Mouse (Mus musculus): Measurements from ENCODE around the gene Dok1. TPM values are rescaled to one million over a fixed set of nuclear protein-coding genes. Genes with fewer than 3 reads are reported as not detected.
A peak's percentile ranks its signal among the peaks of the same experiment; 100 is the strongest.

The Dok1 gene
- polyA plus RNA-seq, 1 experiment from 2014 or later: 4.8 TPM

DNA sequence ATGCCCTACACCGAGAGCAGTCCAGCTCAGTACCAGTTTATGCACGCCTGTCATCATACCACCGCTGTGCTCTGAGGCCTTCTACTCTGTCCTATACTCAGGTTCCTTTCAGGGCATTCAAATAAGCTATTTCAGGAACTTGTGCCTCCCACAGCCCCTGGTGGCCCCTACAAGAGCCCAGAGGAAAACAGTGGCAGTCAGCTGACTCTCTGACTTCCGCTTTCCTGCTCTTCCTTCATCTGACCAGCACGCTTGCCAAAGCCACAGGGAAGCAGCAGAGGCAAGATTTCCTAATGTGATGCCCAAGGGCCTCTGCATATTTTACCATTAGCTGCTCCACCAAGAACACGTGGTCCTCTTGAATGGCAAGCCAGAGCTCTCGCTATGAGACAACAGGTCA, 28.4 kb downstream of the Dok1 start:
- 59% methylated on average over 7 of the region's 7 CpGs for WGBS

GRCm38 (mm10) chr6:83004309-83004708, 29.0 kb downstream of the Dok1 start:
- DNase-seq (ENCODE audit: low spot score) (no peak), ATAC-seq (replicated peaks; ENCODE audit: low FRiP score) (no peak)
- no peaks in the 10 kb centered on the region for H3K9me3 ChIP-seq (ENCODE audit: control insufficient read depth, low read length)
- no peaks in the 10 kb centered on the region for H3K4me1 ChIP-seq (replicated peaks; ENCODE audit: control insufficient read depth, insufficient read depth, low read length)
- H3K4me2 ChIP-seq (ENCODE audit: low read depth, low read length, severe bottlenecking): no peak overlapping the region
- no peak overlapping the region for H3K9ac ChIP-seq (ENCODE audit: low read length)
- WGBS: 87% methylated on average over 2 of the region's 2 CpGs
- no peaks in the 10 kb centered on the region for H3K27me3 ChIP-seq (ENCODE audit: control insufficient read depth, insufficient read depth, low read length)
- H3K36me3 ChIP-seq (ENCODE audit: control insufficient read depth, insufficient read depth, low read length): no peaks in the 10 kb centered on the region
- H3K27ac ChIP-seq (ENCODE audit: low read depth, low read length): no peak overlapping the region
- no peak overlapping the region for H3K4me3 ChIP-seq (ENCODE audit: low read depth, low read length)

More for the DNA sequence above, 28.4 kb downstream of the Dok1 start:
- ATAC-seq (replicated peaks; ENCODE audit: low FRiP score): no peak
- no peak for DNase-seq (ENCODE audit: low spot score)
- Histone ChIP-seq H3K36me3 (ENCODE audit: control insufficient read depth, insufficient read depth, low read length) (no peaks in the 10 kb centered on the region), H3K4me2 (ENCODE audit: low read depth, low read length, severe bottlenecking) (no peak overlapping the region), H3K4me3 (ENCODE audit: low read depth, low read length) (no peak overlapping the region), H3K4me1 (replicated peaks; ENCODE audit: control insufficient read depth, insufficient read depth, low read length) (no peaks in the 10 kb centered on the region), H3K9ac (ENCODE audit: low read length) (no peak overlapping the region), H3K9me3 (ENCODE audit: control insufficient read depth, low read length) (no peaks in the 10 kb centered on the region), H3K27ac (ENCODE audit: low read depth, low read length) (no peak overlapping the region), H3K27me3 (ENCODE audit: control insufficient read depth, insufficient read depth, low read length) (no peaks in the 10 kb centered on the region)

- H3K27ac ChIP-seq (ENCODE audit: low read depth, low read length): no peak overlapping the region
These were observed 29.4 kb downstream of the Dok1 start for GRCm38 (mm10) chr6:83003850-83004249.

DNA sequence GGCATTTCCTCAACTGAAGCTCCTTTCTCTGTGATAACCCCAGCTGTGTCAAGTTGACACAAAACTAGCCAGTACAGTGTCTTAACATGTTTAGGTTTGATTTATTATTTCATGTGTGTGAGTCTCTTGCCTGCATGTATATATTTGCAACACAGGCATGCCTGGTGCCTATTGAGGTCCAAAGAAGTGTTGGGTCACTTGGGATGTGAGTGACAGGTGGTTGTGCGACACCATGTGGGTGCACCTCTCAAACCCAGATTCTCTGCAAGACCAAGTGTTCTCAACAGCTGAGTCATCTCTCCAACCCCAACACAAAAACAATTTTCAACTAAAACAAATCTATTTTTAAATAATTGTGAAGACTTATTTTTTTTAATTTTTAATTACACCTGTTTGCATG, 30.2 kb downstream of the Dok1 start:
- Histone ChIP-seq H3K9me3 (ENCODE audit: control insufficient read depth, low read length) (no peaks in the 10 kb centered on the region), H3K36me3 (ENCODE audit: control insufficient read depth, insufficient read depth, low read length) (no peaks in the 10 kb centered on the region), H3K4me1 (replicated peaks; ENCODE audit: control insufficient read depth, insufficient read depth, low read length) (no peaks in the 10 kb centered on the region), H3K4me3 (ENCODE audit: low read depth, low read length) (no peak overlapping the region), H3K27me3 (ENCODE audit: control insufficient read depth, insufficient read depth, low read length) (no peaks in the 10 kb centered on the region), H3K27ac (ENCODE audit: low read depth, low read length) (no peak overlapping the region), H3K9ac (ENCODE audit: low read length) (no peak overlapping the region), H3K4me2 (ENCODE audit: low read depth, low read length, severe bottlenecking) (no peak overlapping the region)
- no peak for DNase-seq (ENCODE audit: low spot score)
- ATAC-seq (replicated peaks; ENCODE audit: low FRiP score): no peak
- WGBS: 87% methylated on average over 1 of the region's 1 CpGs

More at GRCm38 (mm10) chr6:83003850-83004249, 29.4 kb downstream of the Dok1 start:
- H3K4me3 ChIP-seq (ENCODE audit: low read depth, low read length): no peak overlapping the region
- no peaks in the 10 kb centered on the region for H3K9me3 ChIP-seq (ENCODE audit: control insufficient read depth, low read length)
- no peak overlapping the region for H3K9ac ChIP-seq (ENCODE audit: low read length)
- no peaks in the 10 kb centered on the region for H3K36me3 ChIP-seq (ENCODE audit: control insufficient read depth, insufficient read depth, low read length)
- ATAC-seq (replicated peaks; ENCODE audit: low FRiP score) (no peak), DNase-seq (ENCODE audit: low spot score) (no peak)
- no peak overlapping the region for H3K4me2 ChIP-seq (ENCODE audit: low read depth, low read length, severe bottlenecking)
- H3K27me3 ChIP-seq (ENCODE audit: control insufficient read depth, insufficient read depth, low read length): no peaks in the 10 kb centered on the region
- WGBS: 87% methylated on average over 5 of the region's 5 CpGs
- H3K4me1 ChIP-seq (replicated peaks; ENCODE audit: control insufficient read depth, insufficient read depth, low read length): no peaks in the 10 kb centered on the region

DNA sequence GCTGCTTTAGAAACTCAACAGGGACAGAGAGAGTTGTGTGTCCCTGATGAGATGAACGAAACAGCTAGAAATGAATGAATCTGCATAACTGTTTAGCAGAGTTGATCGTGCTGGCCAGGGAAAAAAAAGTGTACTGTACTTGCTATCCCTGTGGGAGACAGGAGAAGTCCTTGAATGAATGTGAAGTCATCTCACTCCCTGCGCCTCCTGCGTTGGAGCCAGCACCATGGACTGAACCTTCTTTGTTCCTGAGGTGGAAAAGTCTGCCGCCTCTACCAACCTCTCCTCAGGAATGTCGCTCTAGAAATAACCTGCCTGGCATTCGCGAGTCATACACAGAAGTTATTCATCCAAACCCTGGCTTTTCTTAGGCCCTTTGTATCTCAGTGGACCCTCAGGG, 33.3 kb downstream of the Dok1 start:
- Histone ChIP-seq H3K4me3 (ENCODE audit: low read depth, low read length) (no peak overlapping the region), H3K9ac (ENCODE audit: low read length) (no peak overlapping the region), H3K4me1 (replicated peaks; ENCODE audit: control insufficient read depth, insufficient read depth, low read length) (peaks cover 5% of the 10 kb centered on the region; the same call in 1 of the 2 replicates), H3K27me3 (ENCODE audit: control insufficient read depth, insufficient read depth, low read length) (no peaks in the 10 kb centered on the region), H3K9me3 (ENCODE audit: control insufficient read depth, low read length) (no peaks in the 10 kb centered on the region), H3K27ac (ENCODE audit: low read depth, low read length) (no peak overlapping the region), H3K4me2 (ENCODE audit: low read depth, low read length, severe bottlenecking) (no peak overlapping the region), H3K36me3 (ENCODE audit: control insufficient read depth, insufficient read depth, low read length) (no peaks in the 10 kb centered on the region)
- ATAC-seq (replicated peaks; ENCODE audit: low FRiP score) (no peak), DNase-seq (ENCODE audit: low spot score) (no peak)
- 68% methylated on average over 8 of the region's 8 CpGs for WGBS

DNA sequence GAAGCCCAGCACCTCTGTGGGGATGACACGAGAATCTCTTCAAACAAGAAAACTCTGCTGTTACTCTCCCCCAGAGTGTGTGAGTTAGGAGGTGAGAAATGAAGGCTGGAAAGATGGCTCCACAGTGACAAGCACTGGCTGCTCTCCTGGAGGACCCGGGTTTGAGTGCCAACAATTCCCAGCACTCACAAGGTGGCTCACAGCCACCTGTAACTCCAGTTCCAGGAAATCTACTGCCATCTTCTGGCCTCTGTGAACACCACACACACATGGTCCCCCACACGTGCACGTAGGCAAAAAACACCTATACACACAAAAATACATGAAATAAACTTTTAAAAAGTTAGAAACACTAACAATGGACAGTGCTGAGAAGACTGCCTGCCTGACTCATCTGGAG, 34.9 kb downstream of the Dok1 start:
- no peaks in the 10 kb centered on the region for H3K36me3 ChIP-seq (ENCODE audit: control insufficient read depth, insufficient read depth, low read length)

GRCm38 (mm10) chr6:82997511-82998102, 35.7 kb downstream of the Dok1 start:
- H3K27me3 ChIP-seq (ENCODE audit: control insufficient read depth, insufficient read depth, low read length): no peaks in the 10 kb centered on the region
- DNase-seq (ENCODE audit: low spot score) (no peak), ATAC-seq (replicated peaks; ENCODE audit: low FRiP score) (peak; percentile 18; the same call in 1 of the 2 replicates)
- peaks cover 5% of the 10 kb centered on the region; the same call in 1 of the 2 replicates for H3K4me1 ChIP-seq (replicated peaks; ENCODE audit: control insufficient read depth, insufficient read depth, low read length)
- H3K27ac ChIP-seq (ENCODE audit: low read depth, low read length): no peak overlapping the region
- H3K36me3 ChIP-seq (ENCODE audit: control insufficient read depth, insufficient read depth, low read length): no peaks in the 10 kb centered on the region
- WGBS: 41% methylated on average over 7 of the region's 7 CpGs
- H3K4me2 ChIP-seq (ENCODE audit: low read depth, low read length, severe bottlenecking): no peak overlapping the region
- no peaks in the 10 kb centered on the region for H3K9me3 ChIP-seq (ENCODE audit: control insufficient read depth, low read length)
- peak overlapping the region; percentile 12; the same call in 1 of the 2 replicates for H3K9ac ChIP-seq (ENCODE audit: low read length)
- no peak overlapping the region for H3K4me3 ChIP-seq (ENCODE audit: low read depth, low read length)

More for the DNA sequence above, 34.9 kb downstream of the Dok1 start:
- Histone ChIP-seq H3K4me3 (ENCODE audit: low read depth, low read length) (no peak overlapping the region), H3K27me3 (ENCODE audit: control insufficient read depth, insufficient read depth, low read length) (no peaks in the 10 kb centered on the region), H3K27ac (ENCODE audit: low read depth, low read length) (no peak overlapping the region), H3K4me2 (ENCODE audit: low read depth, low read length, severe bottlenecking) (no peak overlapping the region), H3K4me1 (replicated peaks; ENCODE audit: control insufficient read depth, insufficient read depth, low read length) (peaks cover 5% of the 10 kb centered on the region; the same call in 1 of the 2 replicates), H3K9ac (ENCODE audit: low read length) (no peak overlapping the region), H3K9me3 (ENCODE audit: control insufficient read depth, low read length) (no peaks in the 10 kb centered on the region)
- WGBS: 76% methylated on average over 4 of the region's 4 CpGs
- DNase-seq (ENCODE audit: low spot score) (no peak), ATAC-seq (replicated peaks; ENCODE audit: low FRiP score) (no peak)

GRCm38 (mm10) chr6:82996740-82997315, 36.4 kb downstream of the Dok1 start:
- no peaks in the 10 kb centered on the region for H3K9me3 ChIP-seq (ENCODE audit: control insufficient read depth, low read length)
- no peak overlapping the region for H3K9ac ChIP-seq (ENCODE audit: low read length)
- WGBS: 16% methylated on average over 11 of the region's 11 CpGs
- H3K4me2 ChIP-seq (ENCODE audit: low read depth, low read length, severe bottlenecking): peak overlapping the region; percentile 8; the same call in 1 of the 2 replicates
- no peaks in the 10 kb centered on the region for H3K27me3 ChIP-seq (ENCODE audit: control insufficient read depth, insufficient read depth, low read length)
- peaks cover 5% of the 10 kb centered on the region; the same call in 1 of the 2 replicates for H3K4me1 ChIP-seq (replicated peaks; ENCODE audit: control insufficient read depth, insufficient read depth, low read length)
- ATAC-seq (replicated peaks; ENCODE audit: low FRiP score): peak; percentile 91
- no peak overlapping the region for H3K4me3 ChIP-seq (ENCODE audit: low read depth, low read length)
- H3K27ac ChIP-seq (ENCODE audit: low read depth, low read length): no peak overlapping the region
- DNase-seq (ENCODE audit: low spot score): peak; percentile 93
- no peaks in the 10 kb centered on the region for H3K36me3 ChIP-seq (ENCODE audit: control insufficient read depth, insufficient read depth, low read length)

GRCm38 (mm10) chr6:82994372-82994771, 38.9 kb downstream of the Dok1 start:
- Histone ChIP-seq H3K9ac (ENCODE audit: low read length) (no peak overlapping the region), H3K4me1 (replicated peaks; ENCODE audit: control insufficient read depth, insufficient read depth, low read length) (peaks cover 5% of the 10 kb centered on the region; the same call in 1 of the 2 replicates), H3K27me3 (ENCODE audit: control insufficient read depth, insufficient read depth, low read length) (no peaks in the 10 kb centered on the region), H3K27ac (ENCODE audit: low read depth, low read length) (no peak overlapping the region), H3K4me2 (ENCODE audit: low read depth, low read length, severe bottlenecking) (no peak overlapping the region), H3K9me3 (ENCODE audit: control insufficient read depth, low read length) (no peaks in the 10 kb centered on the region), H3K4me3 (ENCODE audit: low read depth, low read length) (no peak overlapping the region), H3K36me3 (ENCODE audit: control insufficient read depth, insufficient read depth, low read length) (no peaks in the 10 kb centered on the region)
- no peak for ATAC-seq (replicated peaks; ENCODE audit: low FRiP score)
- DNase-seq (ENCODE audit: low spot score): no peak
- WGBS: 77% methylated on average over 7 of the region's 7 CpGs
